Mouse (Mus musculus): ENCODE results near the gene Aire. TPM values are rescaled to one million over a fixed set of nuclear protein-coding genes. Genes with fewer than 3 reads are reported as not detected.
"Not testable (repeated sequence)": the region's sequence is repeated elsewhere in the genome, so short reads cannot be mapped to it uniquely, and the experiment has no call there.

Aire gene
- polyA plus RNA-seq, 1 experiment from 2014 or later = 2.3 TPM

DNA sequence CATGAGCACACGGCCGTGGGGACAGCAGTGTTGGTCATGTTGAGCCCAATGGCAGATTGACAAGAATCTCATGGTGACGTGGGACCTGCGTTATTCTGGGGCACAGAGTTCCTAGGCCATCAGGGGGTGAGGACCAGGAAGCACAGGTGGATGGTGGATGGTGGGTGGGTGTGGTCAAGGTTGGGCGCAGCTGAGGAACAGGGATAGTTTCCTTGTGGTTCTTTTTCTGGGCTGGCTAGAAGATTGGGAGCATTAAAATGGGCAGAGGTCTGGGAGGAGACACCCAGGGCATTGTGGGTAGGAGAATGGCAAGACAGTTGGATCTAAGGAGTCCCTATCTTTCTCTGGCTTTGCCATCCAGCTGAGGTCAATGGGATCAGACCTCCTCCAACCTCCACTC, 1.8 kb downstream of the Aire start, which contains the start of gene Dnmt3l:
TSS of gene Dnmt3l (plus strand) at position 301 of the 400 bp plus-strand sequence.
- Histone ChIP-seq H3K9ac (ENCODE audit: low read length) (no peak within 1 kb of the TSS), H3K27ac (ENCODE audit: low read length) (no peak within 1 kb of the TSS), H3K4me1 (replicated peaks; ENCODE audit: control insufficient read depth, insufficient read depth, low read length) (peaks cover 7% of the 10 kb centered on the region; the same call in 1 of the 2 replicates), H3K4me3 (ENCODE audit: low read length) (no peak within 1 kb of the TSS), H3K27me3 (ENCODE audit: control insufficient read depth, insufficient read depth, low read depth, low read length) (peaks cover 2% of the 10 kb centered on the region; the same call in 1 of the 2 replicates), H3K9me3 (ENCODE audit: control insufficient read depth, low read length) (no peaks in the 10 kb centered on the region), H3K4me2 (ENCODE audit: low read depth, low read length) (no peak within 1 kb of the TSS), H3K36me3 (ENCODE audit: control insufficient read depth, insufficient read depth, low read length) (no peaks in the 10 kb centered on the region)
- ATAC-seq (ENCODE audit: low read depth) = no peak
- 89% methylated on average over 5 of the region's 5 CpGs for WGBS

DNA sequence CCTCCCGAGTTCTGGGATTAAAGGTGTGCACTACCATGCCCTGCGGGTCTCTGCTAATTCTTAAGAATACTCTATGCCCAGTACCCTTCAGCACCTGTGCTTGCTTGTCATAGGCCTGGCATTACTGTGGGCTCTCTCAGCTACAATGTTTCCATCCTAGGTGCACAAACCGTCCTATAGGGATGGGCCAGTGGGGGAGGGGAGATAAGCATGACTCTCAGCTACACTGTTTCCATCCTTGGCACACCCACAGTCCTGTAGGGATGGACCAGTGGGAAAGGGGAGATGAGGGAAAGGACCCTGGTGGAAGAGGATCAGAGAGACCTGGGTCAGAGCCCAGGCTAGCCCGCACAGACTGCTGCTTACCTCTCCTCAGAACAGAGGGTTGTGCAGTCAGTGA, 6.3 kb downstream of the Aire start:
- no peak overlapping the region for H3K4me3 ChIP-seq (ENCODE audit: low read length)
- no peak overlapping the region for H3K27ac ChIP-seq (ENCODE audit: low read length)
- no peaks in the 10 kb centered on the region for H3K9me3 ChIP-seq (ENCODE audit: control insufficient read depth, low read length)
- ATAC-seq (ENCODE audit: low read depth) = no peak
- H3K4me2 ChIP-seq (ENCODE audit: low read depth, low read length) = no peak overlapping the region
- H3K4me1 ChIP-seq (replicated peaks; ENCODE audit: control insufficient read depth, insufficient read depth, low read length) = no peaks in the 10 kb centered on the region
- H3K9ac ChIP-seq (ENCODE audit: low read length) = no peak overlapping the region
- no peaks in the 10 kb centered on the region for H3K36me3 ChIP-seq (ENCODE audit: control insufficient read depth, insufficient read depth, low read length)
- 79% methylated on average over 4 of the region's 4 CpGs for WGBS
- no peaks in the 10 kb centered on the region for H3K27me3 ChIP-seq (ENCODE audit: control insufficient read depth, insufficient read depth, low read depth, low read length)

DNA sequence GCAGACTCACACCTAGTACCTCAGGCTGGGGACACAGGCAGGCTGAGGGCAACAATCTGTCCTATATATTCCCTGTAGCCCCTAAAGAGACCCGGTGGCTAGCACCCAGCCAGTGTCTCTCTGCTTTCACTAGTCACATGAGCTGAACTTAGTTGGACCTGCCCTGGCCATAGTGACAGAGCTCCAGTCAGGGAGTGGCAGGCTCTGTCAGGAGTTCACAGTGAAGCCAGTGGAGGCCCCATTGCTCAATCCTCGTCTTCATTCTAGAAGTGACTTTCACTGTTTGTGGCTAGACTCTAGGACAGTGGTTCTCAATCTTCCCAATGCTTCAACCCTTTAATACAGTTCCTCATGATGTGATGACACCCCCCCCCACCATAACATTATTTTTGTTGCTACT, 11.4 kb downstream of the Aire start:
- 78% methylated on average over 2 of the region's 2 CpGs for WGBS
- H3K9ac ChIP-seq (ENCODE audit: low read length) = no peak overlapping the region
- H3K4me2 ChIP-seq (ENCODE audit: low read depth, low read length) = no peak overlapping the region
- no peaks in the 10 kb centered on the region for H3K36me3 ChIP-seq (ENCODE audit: control insufficient read depth, insufficient read depth, low read length)
- no peak overlapping the region for H3K4me3 ChIP-seq (ENCODE audit: low read length)
- no peak for ATAC-seq (ENCODE audit: low read depth)
- no peaks in the 10 kb centered on the region for H3K4me1 ChIP-seq (replicated peaks; ENCODE audit: control insufficient read depth, insufficient read depth, low read length)
- no peaks in the 10 kb centered on the region for H3K9me3 ChIP-seq (ENCODE audit: control insufficient read depth, low read length)
- no peaks in the 10 kb centered on the region for H3K27me3 ChIP-seq (ENCODE audit: control insufficient read depth, insufficient read depth, low read depth, low read length)
- no peak overlapping the region for H3K27ac ChIP-seq (ENCODE audit: low read length)

DNA sequence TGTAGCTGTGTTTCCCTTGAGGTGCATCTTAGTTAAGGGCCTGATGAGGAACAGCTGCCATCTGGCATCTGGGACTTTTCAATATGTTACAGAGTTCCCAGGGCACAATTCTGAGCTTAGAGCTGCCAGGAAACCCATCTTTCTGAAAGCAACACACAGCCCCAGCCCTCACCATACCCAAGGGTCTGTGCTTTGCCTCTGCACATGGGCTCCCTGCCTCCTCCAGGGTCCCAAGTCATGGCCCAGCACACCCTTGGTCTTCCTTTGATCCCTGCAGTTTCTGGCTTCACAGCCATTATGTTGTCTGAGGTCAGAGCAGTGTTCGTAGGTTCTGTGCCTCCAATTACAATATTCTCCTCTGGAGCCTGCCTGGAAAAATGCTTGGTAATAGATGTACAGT, 14.3 kb downstream of the Aire start:
- 89% methylated on average over 1 of the region's 1 CpGs for WGBS
- no peak for ATAC-seq (ENCODE audit: low read depth)
- H3K4me3 ChIP-seq (ENCODE audit: low read length) = no peak overlapping the region

DNA sequence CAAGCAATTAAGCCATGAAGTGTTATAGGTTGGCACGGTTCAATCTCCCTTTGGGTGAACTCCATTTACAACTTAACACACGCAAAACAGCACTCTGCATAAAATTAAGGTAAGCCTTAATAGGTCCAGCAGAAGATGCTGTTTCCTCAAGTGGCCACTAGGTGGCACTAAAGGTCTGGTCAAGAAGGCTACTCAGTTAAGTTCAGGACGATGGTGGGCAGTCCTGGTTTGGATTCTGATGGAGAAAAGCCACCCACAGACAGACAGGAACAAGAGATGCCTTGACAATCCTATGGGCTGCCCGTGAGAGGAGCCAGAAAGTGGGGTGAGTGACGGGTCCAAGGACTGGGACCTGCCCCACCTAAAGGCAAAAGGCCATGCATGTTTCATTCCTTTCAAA, 15.3 kb downstream of the Aire start:
- H3K27me3 ChIP-seq (ENCODE audit: control insufficient read depth, insufficient read depth, low read depth, low read length) = no peaks in the 10 kb centered on the region
- no peaks in the 10 kb centered on the region for H3K4me1 ChIP-seq (replicated peaks; ENCODE audit: control insufficient read depth, insufficient read depth, low read length)
- H3K9ac ChIP-seq (ENCODE audit: low read length) = no peak overlapping the region
- peak; percentile 84 for ATAC-seq (ENCODE audit: low read depth)
- no peak overlapping the region for H3K4me3 ChIP-seq (ENCODE audit: low read length)
- WGBS = 5% methylated on average over 5 of the region's 5 CpGs
- H3K9me3 ChIP-seq (ENCODE audit: control insufficient read depth, low read length) = no peaks in the 10 kb centered on the region
- H3K36me3 ChIP-seq (ENCODE audit: control insufficient read depth, insufficient read depth, low read length) = no peaks in the 10 kb centered on the region
- H3K4me2 ChIP-seq (ENCODE audit: low read depth, low read length) = no peak overlapping the region
- no peak overlapping the region for H3K27ac ChIP-seq (ENCODE audit: low read length)

More for the DNA sequence above, 14.3 kb downstream of the Aire start:
- Histone ChIP-seq H3K9me3 (ENCODE audit: control insufficient read depth, low read length) (no peaks in the 10 kb centered on the region), H3K27me3 (ENCODE audit: control insufficient read depth, insufficient read depth, low read depth, low read length) (no peaks in the 10 kb centered on the region), H3K4me2 (ENCODE audit: low read depth, low read length) (no peak overlapping the region), H3K36me3 (ENCODE audit: control insufficient read depth, insufficient read depth, low read length) (no peaks in the 10 kb centered on the region), H3K4me1 (replicated peaks; ENCODE audit: control insufficient read depth, insufficient read depth, low read length) (no peaks in the 10 kb centered on the region), H3K27ac (ENCODE audit: low read length) (no peak overlapping the region), H3K9ac (ENCODE audit: low read length) (no peak overlapping the region)

DNA sequence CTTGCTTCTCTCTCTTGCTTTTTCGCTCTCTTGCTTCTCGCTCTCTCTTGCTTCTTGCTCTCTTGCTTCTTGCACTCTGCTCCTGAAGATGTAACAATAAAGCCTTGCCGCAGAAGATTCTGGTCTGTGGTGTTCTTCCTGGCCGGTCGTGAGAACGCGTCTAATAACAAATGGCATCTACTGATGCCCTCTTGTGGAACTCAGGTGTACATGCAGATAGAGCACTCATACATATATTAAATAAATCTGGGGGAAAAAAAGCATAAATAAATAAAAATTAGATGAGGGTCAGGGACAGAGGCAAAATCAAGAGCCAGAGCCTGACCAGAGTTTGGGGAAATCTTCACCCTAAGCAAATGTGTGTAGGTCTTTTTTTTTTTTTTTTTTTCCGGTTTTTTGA, 18.0 kb downstream of the Aire start:
- not testable (repeated sequence) for H3K27me3 ChIP-seq (ENCODE audit: control insufficient read depth, insufficient read depth, low read depth, low read length); H3K4me2 ChIP-seq (ENCODE audit: low read depth, low read length); H3K9ac ChIP-seq (ENCODE audit: low read length); H3K4me1 ChIP-seq (replicated peaks; ENCODE audit: control insufficient read depth, insufficient read depth, low read length); ATAC-seq (ENCODE audit: low read depth); H3K9me3 ChIP-seq (ENCODE audit: control insufficient read depth, low read length); H3K36me3 ChIP-seq (ENCODE audit: control insufficient read depth, insufficient read depth, low read length); H3K27ac ChIP-seq (ENCODE audit: low read length); H3K4me3 ChIP-seq (ENCODE audit: low read length)
- 70% methylated on average over 6 of the region's 8 CpGs for WGBS

DNA sequence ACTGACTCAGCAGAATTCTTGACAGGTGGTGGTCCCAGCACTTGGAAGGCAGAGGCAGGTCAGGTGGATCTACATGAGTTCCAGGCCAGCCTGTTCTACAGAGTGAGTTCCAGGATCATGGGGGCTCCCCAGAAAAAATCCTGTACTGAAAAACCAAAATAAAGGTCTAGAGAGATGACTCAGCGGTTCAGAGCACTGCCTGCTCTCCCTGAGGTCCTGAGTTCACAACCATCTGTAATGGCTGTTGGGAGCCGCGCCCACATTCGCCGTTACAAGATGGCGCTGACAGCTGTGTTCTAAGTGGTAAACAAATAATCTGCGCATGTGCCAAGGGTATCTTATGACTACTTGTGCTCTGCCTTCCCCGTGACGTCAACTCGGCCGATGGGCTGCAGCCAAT, 23.4 kb downstream of the Aire start:
- H3K27me3 ChIP-seq (ENCODE audit: control insufficient read depth, insufficient read depth, low read depth, low read length); H3K9ac ChIP-seq (ENCODE audit: low read length); H3K36me3 ChIP-seq (ENCODE audit: control insufficient read depth, insufficient read depth, low read length); H3K4me3 ChIP-seq (ENCODE audit: low read length); H3K4me2 ChIP-seq (ENCODE audit: low read depth, low read length); H3K27ac ChIP-seq (ENCODE audit: low read length); H3K4me1 ChIP-seq (replicated peaks; ENCODE audit: control insufficient read depth, insufficient read depth, low read length); H3K9me3 ChIP-seq (ENCODE audit: control insufficient read depth, low read length); ATAC-seq (ENCODE audit: low read depth): not testable (repeated sequence)
- 96% methylated on average over 6 of the region's 11 CpGs for WGBS

DNA sequence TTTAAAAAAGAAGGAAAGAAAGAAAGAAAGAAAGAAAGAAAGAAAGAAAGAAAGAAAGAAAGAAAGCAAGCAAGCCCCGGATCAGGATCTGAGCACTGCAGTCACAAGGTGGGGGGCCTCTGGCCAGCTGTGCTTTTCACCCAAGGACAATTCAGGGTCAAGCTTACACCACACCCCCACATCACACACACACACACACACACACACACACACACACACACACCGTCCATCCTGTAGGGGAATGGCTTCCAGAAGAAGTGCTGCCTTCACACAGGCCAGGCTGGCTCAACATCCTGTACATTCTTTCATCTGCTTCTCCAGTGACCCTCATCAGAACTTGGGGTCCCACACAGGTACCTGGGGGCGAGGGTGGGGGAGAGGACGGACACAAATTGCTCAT, 24.1 kb downstream of the Aire start:
- no peaks in the 10 kb centered on the region for H3K36me3 ChIP-seq (ENCODE audit: control insufficient read depth, insufficient read depth, low read length)
- no peaks in the 10 kb centered on the region; the same call in 1 of the 2 replicates for H3K27me3 ChIP-seq (ENCODE audit: control insufficient read depth, insufficient read depth, low read depth, low read length)
- no peak overlapping the region for H3K27ac ChIP-seq (ENCODE audit: low read length)
- ATAC-seq (ENCODE audit: low read depth) = peak; percentile 49; the same call in 1 of the 2 replicates
- no peak overlapping the region for H3K9ac ChIP-seq (ENCODE audit: low read length)
- no peak overlapping the region for H3K4me3 ChIP-seq (ENCODE audit: low read length)
- no peak overlapping the region for H3K4me2 ChIP-seq (ENCODE audit: low read depth, low read length)
- no peaks in the 10 kb centered on the region for H3K4me1 ChIP-seq (replicated peaks; ENCODE audit: control insufficient read depth, insufficient read depth, low read length)
- WGBS = 75% methylated on average over 4 of the region's 4 CpGs
- no peaks in the 10 kb centered on the region for H3K9me3 ChIP-seq (ENCODE audit: control insufficient read depth, low read length)

DNA sequence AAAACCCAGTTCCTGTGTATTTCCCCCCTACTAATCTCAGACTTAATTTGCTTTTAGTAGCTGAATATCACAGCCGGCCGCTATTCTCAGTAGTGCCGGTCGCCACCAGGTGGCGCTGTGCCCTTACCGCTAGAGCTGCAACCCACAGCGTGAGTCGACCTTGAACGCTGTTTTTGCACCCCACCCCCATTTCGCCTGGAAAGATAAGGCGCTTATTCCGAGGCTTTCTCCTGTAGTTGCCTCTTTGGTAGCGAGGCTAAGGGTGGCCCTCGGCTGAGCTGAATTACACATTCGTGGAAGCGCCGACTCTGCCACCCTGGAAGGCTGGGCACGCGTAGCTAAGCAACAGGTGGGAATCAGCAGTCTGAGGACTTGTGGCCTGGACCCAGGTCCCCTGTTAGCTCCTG, 24.6 kb downstream of the Aire start:
- Histone ChIP-seq H3K27ac (ENCODE audit: low read length) (no peak overlapping the region), H3K4me1 (replicated peaks; ENCODE audit: control insufficient read depth, insufficient read depth, low read length) (no peaks in the 10 kb centered on the region), H3K4me3 (ENCODE audit: low read length) (peak overlapping the region; percentile 38), H3K36me3 (ENCODE audit: control insufficient read depth, insufficient read depth, low read length) (no peaks in the 10 kb centered on the region), H3K9me3 (ENCODE audit: control insufficient read depth, low read length) (no peaks in the 10 kb centered on the region), H3K4me2 (ENCODE audit: low read depth, low read length) (peak overlapping the region; percentile 69), H3K9ac (ENCODE audit: low read length) (peak overlapping the region; percentile 45; the same call in 1 of the 2 replicates), H3K27me3 (ENCODE audit: control insufficient read depth, insufficient read depth, low read depth, low read length) (no peaks in the 10 kb centered on the region; the same call in 1 of the 2 replicates)
- peak; percentile 87 for ATAC-seq (ENCODE audit: low read depth)
- 19% methylated on average over 19 of the region's 19 CpGs for WGBS

DNA sequence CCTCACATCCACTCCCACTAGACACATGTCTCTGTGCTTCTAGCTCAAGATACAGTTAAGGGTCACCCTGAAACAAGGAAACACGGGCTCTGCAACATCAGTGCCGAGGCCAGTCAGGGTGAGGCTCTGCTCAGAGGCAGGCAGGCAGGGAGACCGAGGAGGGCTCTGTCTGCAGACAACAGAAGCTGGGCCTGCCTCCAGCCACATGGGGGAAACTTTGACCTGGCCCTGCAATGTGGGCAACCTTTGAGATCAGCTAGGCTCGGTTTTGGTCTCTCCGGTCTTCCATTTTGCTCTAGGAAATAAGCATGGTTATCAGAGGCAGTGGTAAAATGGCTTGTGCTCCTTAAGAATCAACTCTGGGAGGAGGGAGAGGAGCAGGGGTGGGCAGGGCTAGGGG, 27.0 kb downstream of the Aire start:
- Histone ChIP-seq H3K9me3 (ENCODE audit: control insufficient read depth, low read length) (no peaks in the 10 kb centered on the region), H3K27me3 (ENCODE audit: control insufficient read depth, insufficient read depth, low read depth, low read length) (no peaks in the 10 kb centered on the region; the same call in 1 of the 2 replicates), H3K9ac (ENCODE audit: low read length) (no peak overlapping the region), H3K4me3 (ENCODE audit: low read length) (no peak overlapping the region), H3K4me2 (ENCODE audit: low read depth, low read length) (no peak overlapping the region), H3K27ac (ENCODE audit: low read length) (no peak overlapping the region), H3K4me1 (replicated peaks; ENCODE audit: control insufficient read depth, insufficient read depth, low read length) (no peaks in the 10 kb centered on the region), H3K36me3 (ENCODE audit: control insufficient read depth, insufficient read depth, low read length) (no peaks in the 10 kb centered on the region)
- 50% methylated on average over 5 of the region's 5 CpGs for WGBS
- no peak for ATAC-seq (ENCODE audit: low read depth)

All from lung, embryonic 16.5 days (tissue).